Mouse (Mus musculus) embryo, embryonic 10.5 days (tissue): ENCODE measurements around the gene Ablim2.
A peak's percentile ranks its signal among the peaks of the same experiment; 100 is the strongest.

Experiments
- DNase-seq: peaks from one replicate; pipeline ENCODE4 v3.0.0-alpha.2; 2015; ENCODE audit warnings: low spot score

Ablim2 gene

DNA sequence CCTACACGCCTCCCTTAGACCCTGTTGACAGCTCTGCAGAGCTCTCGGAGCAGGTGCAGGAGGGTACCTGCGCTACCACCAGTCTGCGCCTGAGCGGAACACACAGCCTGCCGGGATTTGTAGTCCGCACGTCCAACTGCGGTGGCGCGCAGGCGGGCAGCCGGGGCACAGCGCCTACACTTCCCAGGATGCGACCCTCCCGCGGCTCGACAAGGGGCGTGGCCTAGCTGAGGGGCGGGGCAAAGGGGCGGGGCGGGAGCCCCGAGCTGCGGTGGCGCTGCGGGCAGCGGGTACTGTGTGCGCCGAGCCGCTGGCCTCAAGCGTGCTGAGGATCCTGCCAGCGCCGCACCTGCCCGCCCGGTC, at the start of gene Ablim2:
TSS of gene Ablim2 (plus strand) at position 242 of the 363 bp plus-strand sequence.
- peak; percentile 94 for DNase-seq

DNA sequence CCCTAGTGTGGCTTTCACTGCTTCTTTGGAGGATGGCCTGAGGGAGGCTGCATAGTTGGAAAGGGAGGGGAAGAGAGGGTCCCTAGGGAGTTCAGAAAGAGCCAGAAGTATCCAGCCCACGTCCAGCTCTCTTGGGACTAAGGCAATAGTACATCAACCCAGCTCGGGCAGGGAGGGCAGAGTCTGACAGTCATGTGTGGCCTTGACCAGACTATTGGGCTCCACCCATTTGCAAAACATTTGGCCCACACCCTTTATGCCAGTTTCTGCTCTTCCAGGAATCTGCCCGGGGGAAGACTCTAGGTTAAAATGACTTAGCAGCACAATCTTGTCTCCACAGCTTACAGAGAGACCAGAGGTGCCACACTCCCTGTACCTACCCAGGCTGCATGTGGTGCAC, 47.2 kb upstream of the Ablim2 start:
- no peak for DNase-seq

DNA sequence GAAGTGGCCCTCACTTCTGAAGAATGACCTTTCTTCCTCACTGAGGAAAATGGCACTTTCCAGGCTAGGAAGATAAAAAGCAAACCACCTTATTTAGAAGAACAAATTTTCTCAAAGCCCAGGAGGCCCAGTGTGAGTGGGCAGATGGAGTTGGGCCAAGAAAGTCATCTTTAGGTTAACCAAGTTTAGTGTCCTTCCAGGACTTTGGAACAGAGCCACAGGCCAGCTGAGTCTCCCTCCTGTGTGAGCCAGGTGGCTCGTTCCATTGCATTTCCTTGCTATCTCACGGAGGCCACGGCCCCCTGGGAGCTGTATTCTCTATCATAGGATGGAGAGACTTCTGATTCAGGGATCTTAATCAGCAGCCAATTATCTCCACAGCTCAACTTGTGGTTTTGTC, 46.7 kb upstream of the Ablim2 start:
- DNase-seq: no peak

GRCm38 (mm10) chr5:35712517-35712916, 45.2 kb upstream of the Ablim2 start:
- DNase-seq: no peak

DNA sequence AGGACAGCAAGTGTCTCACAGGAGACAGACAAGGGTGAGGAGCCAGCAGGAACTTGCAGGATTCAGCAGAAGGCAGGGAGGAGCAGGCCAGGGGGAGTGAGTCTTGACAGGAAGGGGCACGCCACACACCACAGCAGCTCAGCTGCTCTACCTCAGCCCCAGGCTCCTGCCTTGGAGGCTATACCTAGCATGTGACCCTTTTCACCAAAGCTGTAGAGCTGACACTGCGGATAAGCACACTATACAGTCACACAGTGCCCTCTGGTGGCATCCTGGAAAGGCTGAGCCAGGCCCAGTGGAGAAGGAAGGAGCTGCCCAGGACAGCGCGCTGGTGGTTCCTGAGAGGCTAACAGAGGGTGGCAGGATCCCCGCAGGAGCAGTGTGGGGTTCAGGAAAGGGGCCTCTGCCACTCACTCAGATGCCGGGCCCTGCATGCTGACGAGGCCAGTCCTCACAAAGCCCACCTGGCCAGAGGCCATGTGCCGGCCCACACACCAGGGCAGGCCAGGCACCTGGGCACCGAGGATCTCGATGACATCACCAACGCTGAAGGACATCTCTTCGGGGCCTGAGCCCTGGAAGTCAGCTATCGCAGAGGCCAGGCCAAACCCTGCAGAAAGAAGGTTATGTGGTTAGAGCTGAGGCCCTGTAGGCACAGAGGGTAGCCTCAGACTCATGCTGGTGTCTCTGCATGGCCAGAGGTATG, 43.9 kb upstream of the Ablim2 start:
- DNase-seq: peak; percentile 89

DNA sequence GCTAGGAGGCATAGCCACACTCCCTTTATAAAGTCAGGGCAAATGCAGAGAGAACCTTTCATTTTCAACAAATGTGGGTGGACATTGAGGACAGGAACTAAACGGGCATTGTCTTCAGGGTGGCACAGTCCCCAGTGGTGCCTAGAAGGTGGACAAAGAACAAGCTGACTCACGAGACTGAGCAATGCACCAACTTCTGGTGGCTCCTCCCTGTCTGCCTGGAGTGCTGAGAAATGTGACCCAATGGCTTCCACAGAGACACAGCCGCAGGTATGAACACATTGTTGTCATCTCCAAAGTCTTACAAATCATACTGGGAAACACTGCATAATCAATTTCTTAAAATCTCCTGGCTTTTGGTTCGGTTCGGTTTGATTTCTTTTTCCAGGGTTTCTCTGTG, 40.2 kb upstream of the Ablim2 start:
- DNase-seq: no peak

DNA sequence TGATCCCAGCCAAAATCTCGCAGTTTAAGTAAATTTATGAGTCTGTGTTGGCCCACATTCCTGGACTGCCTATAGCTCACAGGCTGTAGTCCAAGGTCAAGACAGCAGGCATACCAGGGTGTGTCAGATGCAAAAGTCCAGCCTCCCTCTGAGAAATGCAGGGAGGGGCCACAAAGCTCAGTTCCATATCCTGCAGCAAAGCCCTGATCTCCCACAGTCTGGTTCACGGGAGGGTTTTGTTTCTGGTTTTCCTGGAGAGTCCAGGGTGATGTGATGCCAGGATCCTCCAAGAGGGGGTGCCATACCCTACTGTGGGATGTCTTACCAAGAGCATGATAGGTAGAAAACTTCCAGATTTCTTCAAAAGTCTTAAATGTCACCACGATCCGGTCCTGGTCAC, 39.7 kb upstream of the Ablim2 start:
- DNase-seq: peak; percentile 55

- DNase-seq: no peak
Measured at GRCm38 (mm10) chr5:35718817-35719216, 38.9 kb upstream of the Ablim2 start.

- DNase-seq: no peak
Measured at GRCm38 (mm10) chr5:35719343-35719742, 38.3 kb upstream of the Ablim2 start.

GRCm38 (mm10) chr5:35719880-35720279, 37.8 kb upstream of the Ablim2 start:
- DNase-seq: no peak

DNA sequence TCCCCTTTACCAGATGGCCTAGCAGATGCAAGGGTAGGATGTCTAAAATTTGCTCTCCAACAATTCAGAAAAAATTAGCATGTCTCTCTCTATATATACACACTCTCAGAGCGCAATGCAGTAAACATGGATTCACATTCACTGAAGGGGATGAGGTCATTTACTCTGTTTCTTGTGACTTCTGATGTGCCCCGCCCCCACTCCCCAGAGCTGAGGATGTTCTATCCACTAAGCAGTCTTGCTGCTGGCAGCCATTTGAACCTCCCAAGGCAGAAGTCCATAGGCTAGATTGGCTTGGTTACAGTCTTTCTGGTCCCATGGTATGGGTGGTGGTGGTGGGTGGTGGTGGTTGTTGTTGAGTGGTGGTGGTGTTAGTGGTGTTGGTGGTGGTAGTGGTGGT, 35.7 kb upstream of the Ablim2 start:
- no peak for DNase-seq

DNA sequence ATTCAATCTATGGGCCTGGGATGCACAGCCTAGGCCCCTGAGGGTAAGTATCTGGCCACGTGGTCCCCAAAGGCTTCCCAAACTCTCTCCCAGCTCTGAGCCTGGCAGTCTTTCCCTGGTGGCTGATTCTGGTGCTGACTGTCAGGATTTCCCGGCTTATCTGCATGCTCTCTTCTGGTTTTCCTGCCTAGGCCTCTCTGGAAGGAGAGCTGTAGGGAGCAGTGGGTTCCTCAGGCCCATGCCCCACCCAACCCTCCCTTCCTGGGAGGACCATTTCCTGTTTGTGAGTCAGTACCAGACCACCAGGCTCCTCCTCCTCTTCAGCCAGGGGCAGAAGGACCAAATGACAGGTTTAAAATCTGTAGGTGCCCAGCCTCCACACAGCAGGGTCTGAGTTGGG, 35.0 kb upstream of the Ablim2 start:
- DNase-seq: no peak

GRCm38 (mm10) chr5:35723900-35724299, 33.8 kb upstream of the Ablim2 start:
- no peak for DNase-seq

DNA sequence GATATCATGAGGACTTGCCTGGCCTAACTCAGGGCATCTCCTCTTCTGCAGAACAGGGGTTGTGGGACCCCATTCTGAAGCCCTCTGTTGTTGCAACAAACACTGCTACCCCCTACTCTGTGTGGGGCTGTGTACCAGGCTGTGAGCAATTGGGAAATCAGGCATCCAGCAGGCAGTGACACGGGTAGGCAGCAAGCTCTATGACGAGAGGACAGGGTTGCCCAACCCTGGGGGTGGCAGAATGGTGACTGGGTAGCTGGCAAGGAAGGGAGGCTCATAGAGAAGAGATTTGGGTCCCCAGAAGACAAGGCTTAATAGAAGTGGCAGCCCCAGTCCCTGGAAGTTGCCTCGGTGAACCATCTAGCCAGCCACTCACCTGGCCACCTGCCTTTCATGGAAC, 31.8 kb upstream of the Ablim2 start:
- no peak for DNase-seq

GRCm38 (mm10) chr5:35727447-35727846, 30.2 kb upstream of the Ablim2 start:
- DNase-seq: no peak

- no peak for DNase-seq
Measured at GRCm38 (mm10) chr5:35728344-35728956, 29.2 kb upstream of the Ablim2 start.

DNA sequence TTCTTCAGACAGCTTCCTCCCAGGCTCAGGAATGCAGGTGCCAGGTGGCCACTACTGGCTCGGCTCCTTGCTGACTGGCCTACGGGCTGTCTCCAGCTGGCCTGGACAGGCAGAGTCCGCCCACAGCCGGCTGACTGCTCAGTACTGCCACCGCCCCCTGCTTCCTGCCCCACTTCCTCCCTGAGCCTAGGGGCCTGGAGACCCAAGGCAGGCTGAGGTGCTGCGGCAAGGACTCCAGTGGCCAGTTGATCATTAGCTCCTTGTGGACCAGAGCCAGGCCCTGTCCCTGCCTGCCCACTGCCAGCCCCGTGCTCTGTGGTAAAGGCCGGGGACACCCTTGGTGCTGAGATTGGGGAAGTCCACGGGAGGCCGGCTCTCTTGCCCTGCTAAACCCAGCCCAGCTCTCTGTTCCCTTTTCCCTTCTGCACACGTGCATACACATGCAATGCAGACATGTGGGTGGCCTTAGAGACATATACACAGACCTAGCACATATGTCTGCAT, 28.7 kb upstream of the Ablim2 start:
- DNase-seq: peak; percentile 51

GRCm38 (mm10) chr5:35729844-35730243, 27.8 kb upstream of the Ablim2 start:
- DNase-seq: no peak

DNA sequence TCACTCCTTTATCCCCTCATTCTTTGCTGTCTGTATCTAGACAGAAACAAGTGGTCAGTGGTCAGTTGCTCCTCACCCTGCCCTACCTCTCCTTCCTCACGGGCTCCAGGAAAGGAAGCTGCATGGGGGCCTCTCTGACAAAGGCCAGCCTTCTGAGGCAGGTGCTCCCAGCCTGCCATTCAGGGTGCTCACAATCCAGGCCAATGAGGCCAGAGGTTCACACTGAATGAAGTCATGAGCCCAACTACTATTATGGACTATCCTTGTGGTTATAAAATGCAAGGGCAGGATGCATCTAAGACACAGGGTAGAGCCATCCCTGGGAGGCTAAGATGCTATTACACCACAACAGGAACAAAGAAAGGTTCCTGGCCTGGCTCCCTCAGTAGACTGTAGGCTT, 27.1 kb upstream of the Ablim2 start:
- no peak for DNase-seq

DNA sequence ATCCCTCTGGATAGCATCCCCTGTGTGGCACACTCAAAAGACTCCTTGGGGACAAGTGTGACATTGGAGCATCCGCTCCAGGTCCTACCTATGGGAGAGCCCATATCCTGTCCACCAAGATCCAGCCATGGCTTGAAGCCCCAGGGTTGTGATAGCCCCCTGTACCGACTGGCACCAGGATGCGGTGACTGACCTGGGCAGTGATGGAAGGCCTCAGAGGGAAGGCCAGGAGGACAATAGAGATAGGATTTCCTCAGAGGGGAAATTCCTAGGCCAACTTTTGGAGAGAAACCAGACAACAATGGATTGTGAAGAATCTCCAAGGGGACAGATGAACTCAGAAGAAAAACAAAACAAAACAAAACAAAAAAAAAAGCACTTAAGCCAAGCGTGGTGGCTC, 26.7 kb upstream of the Ablim2 start:
- DNase-seq: no peak

DNA sequence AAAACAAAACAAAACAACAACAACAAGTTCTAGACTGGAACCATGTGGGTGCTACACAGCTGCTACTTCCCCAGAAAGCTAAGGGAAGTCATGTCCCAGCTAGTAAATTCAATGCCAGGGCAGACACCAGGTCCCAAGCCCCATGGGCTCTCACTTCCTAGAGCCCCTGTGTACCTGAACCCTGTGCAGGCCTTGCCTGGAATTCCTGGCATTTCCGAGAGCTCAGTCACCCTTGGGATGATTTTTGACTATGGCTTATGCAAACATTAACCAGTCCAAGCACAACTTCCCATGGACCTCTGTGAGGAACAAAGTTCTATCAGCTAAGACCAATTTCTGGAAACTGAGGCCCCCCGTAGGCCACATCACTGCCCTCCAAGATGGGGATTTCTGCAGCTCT, 24.2 kb upstream of the Ablim2 start:
- DNase-seq: no peak

DNA sequence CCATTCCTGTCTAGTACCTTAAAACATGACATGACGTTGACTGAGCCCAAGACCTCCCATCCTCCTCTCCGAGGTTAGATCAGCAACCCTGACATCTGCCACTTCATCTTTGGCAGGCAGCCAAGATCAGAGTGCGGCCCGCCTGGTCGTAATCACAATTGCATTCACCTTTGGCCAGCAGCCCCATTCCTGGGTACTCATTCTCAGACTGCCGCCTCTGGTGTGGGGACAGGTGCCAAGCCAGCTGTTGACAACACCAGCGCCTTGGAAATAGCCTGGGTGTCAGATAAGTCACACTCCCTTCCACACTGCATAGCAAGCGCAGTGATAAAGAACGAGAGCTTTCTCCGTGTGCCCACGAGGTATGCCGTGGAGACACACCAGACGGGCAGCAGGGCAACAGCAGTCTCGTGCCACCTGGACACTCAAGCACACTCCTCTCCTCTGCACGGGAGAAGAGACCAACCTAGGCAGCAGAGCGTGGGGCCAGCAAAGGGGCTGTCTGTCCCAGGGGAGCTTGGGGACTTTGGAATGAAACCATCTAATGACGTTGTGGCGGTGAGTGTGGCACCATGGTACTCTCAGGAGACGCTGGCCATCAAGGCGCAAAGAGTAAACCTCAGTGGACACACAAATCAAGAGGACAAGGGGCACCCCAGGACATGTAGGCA, 20.3 kb upstream of the Ablim2 start:
- DNase-seq: no peak

GRCm38 (mm10) chr5:35739005-35739404, 18.7 kb upstream of the Ablim2 start:
- no peak for DNase-seq
